Mouse (Mus musculus) embryo, embryonic 10 days (tissue): Measurements from ENCODE around the gene Rcn1.

Experiments
- DNase-seq: peaks from one replicate; pipeline ENCODE4 v3.0.0-alpha.2; 2015; ENCODE audit warnings: low spot score

Rcn1 gene

GRCm38 (mm10) chr2:105394375-105394774 is 4.7 kb downstream of the Rcn1 start:
- DNase-seq, result no peak

GRCm38 (mm10) chr2:105392514-105392913 is 6.6 kb downstream of the Rcn1 start:
- DNase-seq, result no peak

GRCm38 (mm10) chr2:105391414-105391784 is 7.7 kb downstream of the Rcn1 start:
- no peak for DNase-seq

- DNase-seq, result no peak
These were observed 8.3 kb downstream of the Rcn1 start for GRCm38 (mm10) chr2:105390653-105391413.

- DNase-seq, result no peak
These were observed 9.9 kb downstream of the Rcn1 start for GRCm38 (mm10) chr2:105389007-105389890.

- no peak for DNase-seq
These were observed 12.7 kb downstream of the Rcn1 start for GRCm38 (mm10) chr2:105386418-105386817.

- DNase-seq, result no peak
These were observed 14.1 kb downstream of the Rcn1 start for GRCm38 (mm10) chr2:105384998-105385397.

- DNase-seq, result no peak
These were observed 16.1 kb downstream of the Rcn1 start for GRCm38 (mm10) chr2:105383063-105383462.

GRCm38 (mm10) chr2:105380757-105381319 is 18.3 kb downstream of the Rcn1 start:
- no peak for DNase-seq

- no peak for DNase-seq
These were observed 19.4 kb downstream of the Rcn1 start for GRCm38 (mm10) chr2:105379682-105380081.

- DNase-seq, result no peak
These were observed 23.4 kb downstream of the Rcn1 start for GRCm38 (mm10) chr2:105375705-105376104.

GRCm38 (mm10) chr2:105375261-105375660 is 23.9 kb downstream of the Rcn1 start:
- no peak for DNase-seq

- no peak for DNase-seq
These were observed 25.5 kb downstream of the Rcn1 start for GRCm38 (mm10) chr2:105373658-105374057.

- DNase-seq, result no peak
These were observed 26.4 kb downstream of the Rcn1 start for GRCm38 (mm10) chr2:105372727-105373126.

GRCm38 (mm10) chr2:105372156-105372555 is 27.0 kb downstream of the Rcn1 start:
- DNase-seq, result no peak

GRCm38 (mm10) chr2:105370698-105371097 is 28.4 kb downstream of the Rcn1 start:
- no peak for DNase-seq

GRCm38 (mm10) chr2:105370240-105370639 is 28.9 kb downstream of the Rcn1 start:
- no peak for DNase-seq

- DNase-seq, result peak; percentile 15
These were observed 31.5 kb downstream of the Rcn1 start for GRCm38 (mm10) chr2:105367623-105368022.

GRCm38 (mm10) chr2:105358040-105358439 is 41.1 kb downstream of the Rcn1 start:
- no peak for DNase-seq

- no peak for DNase-seq
These were observed 42.3 kb downstream of the Rcn1 start for GRCm38 (mm10) chr2:105356791-105357190.

- no peak for DNase-seq
These were observed 50.2 kb downstream of the Rcn1 start for GRCm38 (mm10) chr2:105348886-105349285.

- DNase-seq, result no peak
These were observed 59.1 kb downstream of the Rcn1 start for GRCm38 (mm10) chr2:105339993-105340392.
